Mouse (Mus musculus) ES-Bruce4 (cell line): ENCODE data around the gene Gm13276. TPM values are rescaled to one million over a fixed set of nuclear protein-coding genes. Genes with fewer than 3 reads are reported as not detected.
"Not testable (repeated sequence)": the region's sequence is repeated elsewhere in the genome, so short reads cannot be mapped to it uniquely, and the experiment has no call there.

ENCODE experiments used
- H3K27ac ChIP-seq: 2 replicates; pipeline ENCODE4 v1.5.1; 2012; ENCODE audit warnings: low read length, inconsistent platforms; ENCODE audit not compliant: insufficient read depth
- H3K27me3 ChIP-seq: 2 replicates; pipeline ENCODE4 v1.6.1; 2012; ENCODE audit warnings: mild to moderate bottlenecking, low read length, inconsistent platforms; ENCODE audit not compliant: control insufficient read depth, poor library complexity, insufficient read depth, severe bottlenecking
- H3K36me3 ChIP-seq: 2 replicates; pipeline ENCODE4 v1.6.1; 2012; ENCODE audit warnings: inconsistent platforms, mild to moderate bottlenecking, low read length, moderate library complexity; ENCODE audit not compliant: control insufficient read depth, poor library complexity, insufficient read depth, severe bottlenecking
- H3K4me1 ChIP-seq: one replicate; pipeline ENCODE4 v1.8.1; 2011; ENCODE audit warnings: low read length; ENCODE audit not compliant: control insufficient read depth, insufficient read depth
- H3K4me3 ChIP-seq: 2 replicates; pipeline ENCODE4 v1.5.1; 2011; ENCODE audit warnings: low read depth, mild to moderate bottlenecking, low read length
- H3K9ac ChIP-seq: 2 replicates; pipeline ENCODE4 v1.6.1; 2012; ENCODE audit warnings: low read depth, mild to moderate bottlenecking, inconsistent platforms; ENCODE audit not compliant: poor library complexity, severe bottlenecking
- H3K9me3 ChIP-seq: replicated peaks from 2 replicates; pipeline ENCODE4 v1.6.1; 2012; ENCODE audit warnings: mild to moderate bottlenecking, low read length, inconsistent platforms; ENCODE audit not compliant: control insufficient read depth, poor library complexity, insufficient read depth, severe bottlenecking
- CTCF ChIP-seq: IDR thresholded peaks from one replicate; pipeline ENCODE4 v1.8.1; 2011; ENCODE audit warnings: low read depth, low read length
- polyA plus RNA-seq: library from polyadenylated mRNA; stranded (reverse); fragments of >200 nt; gene quantifications from 2 replicates; pipeline ENCODE4 v1.2.4, GENCODE M21; 2011; ENCODE audit warnings: low read depth; ENCODE audit not compliant: missing spikeins, insufficient read depth, insufficient read length

The Gm13276 gene
- polyA plus RNA-seq, 1 experiment, result not detected

GRCm38 (mm10) chr4:88760431-88760830 is 25.1 kb upstream of the Gm13276 start:
- peak; percentile 12 for TF ChIP-seq CTCF
- not testable (repeated sequence) for H3K27me3 ChIP-seq, H3K9ac ChIP-seq, H3K4me1 ChIP-seq, H3K36me3 ChIP-seq, H3K9me3 ChIP-seq, H3K27ac ChIP-seq
- peak overlapping the region; percentile 28 for H3K4me3 ChIP-seq

- H3K4me1 ChIP-seq, H3K36me3 ChIP-seq, H3K9ac ChIP-seq, H3K9me3 ChIP-seq, H3K4me3 ChIP-seq, H3K27ac ChIP-seq, H3K27me3 ChIP-seq: not testable (repeated sequence)
Observed at GRCm38 (mm10) chr4:88761776-88762175, 23.7 kb upstream of the Gm13276 start.

- not testable (repeated sequence) for H3K36me3 ChIP-seq, H3K4me3 ChIP-seq, H3K9ac ChIP-seq, H3K27ac ChIP-seq, H3K9me3 ChIP-seq, H3K4me1 ChIP-seq, H3K27me3 ChIP-seq
Observed at GRCm38 (mm10) chr4:88762341-88762740, 23.2 kb upstream of the Gm13276 start.

GRCm38 (mm10) chr4:88763384-88764018 is 22.0 kb upstream of the Gm13276 start:
- not testable (repeated sequence) for H3K36me3 ChIP-seq, H3K27ac ChIP-seq, H3K4me1 ChIP-seq, H3K9me3 ChIP-seq, H3K27me3 ChIP-seq
- Histone ChIP-seq H3K4me3 (peak overlapping the region; percentile 39), H3K9ac (peak overlapping the region; percentile 68; the same call in 1 of the 2 replicates)
- peak; percentile 2 for TF ChIP-seq CTCF

- H3K27me3 ChIP-seq, H3K4me3 ChIP-seq, H3K9me3 ChIP-seq, H3K4me1 ChIP-seq, H3K36me3 ChIP-seq, H3K27ac ChIP-seq, H3K9ac ChIP-seq: not testable (repeated sequence)
Observed at GRCm38 (mm10) chr4:88773534-88773933, 12.0 kb upstream of the Gm13276 start, which contains the start of gene Gm13290. Gm13290 (plus strand) TSS chr4:88773834.

- not testable (repeated sequence) for H3K27me3 ChIP-seq, H3K27ac ChIP-seq, H3K9ac ChIP-seq, H3K4me1 ChIP-seq, H3K36me3 ChIP-seq, H3K4me3 ChIP-seq, H3K9me3 ChIP-seq
Observed at GRCm38 (mm10) chr4:88776622-88777021, 8.9 kb upstream of the Gm13276 start, which contains the start of gene Gm13289. Gm13289 (plus strand) TSS chr4:88776922.

- not testable (repeated sequence) for H3K4me1 ChIP-seq, H3K36me3 ChIP-seq, H3K9me3 ChIP-seq, H3K27me3 ChIP-seq, H3K27ac ChIP-seq, H3K4me3 ChIP-seq, H3K9ac ChIP-seq
Observed at GRCm38 (mm10) chr4:88779550-88779949, 6.0 kb upstream of the Gm13276 start, which contains the start of gene Gm13272. Gm13272 (plus strand) TSS chr4:88779850.

GRCm38 (mm10) chr4:88780320-88780719 is 5.2 kb upstream of the Gm13276 start:
- not testable (repeated sequence) for H3K9ac ChIP-seq, H3K27me3 ChIP-seq, H3K4me3 ChIP-seq, H3K27ac ChIP-seq, H3K4me1 ChIP-seq, H3K36me3 ChIP-seq, H3K9me3 ChIP-seq

- not testable (repeated sequence) for H3K27me3 ChIP-seq, H3K36me3 ChIP-seq, H3K4me1 ChIP-seq, H3K27ac ChIP-seq, H3K9me3 ChIP-seq, H3K9ac ChIP-seq
- H3K4me3 ChIP-seq, result peak within 1 kb of the TSS; percentile 51
Observed at GRCm38 (mm10) chr4:88781831-88782230, 3.7 kb upstream of the Gm13276 start, which contains the start of gene Ifnz. Ifnz (plus strand) TSS chr4:88782131.

GRCm38 (mm10) chr4:88782335-88782734 is 3.2 kb upstream of the Gm13276 start:
- not testable (repeated sequence) for H3K36me3 ChIP-seq, H3K9me3 ChIP-seq, H3K9ac ChIP-seq, H3K27ac ChIP-seq, H3K4me1 ChIP-seq, H3K27me3 ChIP-seq
- peak overlapping the region; percentile 51 for H3K4me3 ChIP-seq
